Mouse (Mus musculus) splenic B cell, adult 2 months (primary cell): ENCODE data around the gene Usp26.

Experiments
- DNase-seq: peaks from one replicate; pipeline ENCODE4 v3.0.0-alpha.2; 2011; ENCODE audit warnings: low read depth, low spot score
- H3K27me3 ChIP-seq: 2 replicates; pipeline ENCODE4 v1.6.1; 2012; ENCODE audit warnings: mild to moderate bottlenecking, low read length, moderate library complexity, mixed read lengths; ENCODE audit not compliant: control insufficient read depth, poor library complexity, insufficient read depth, severe bottlenecking
- H3K36me3 ChIP-seq: 2 replicates; pipeline ENCODE4 v1.6.1; 2012; ENCODE audit warnings: mild to moderate bottlenecking, low read length, moderate library complexity, mixed read lengths; ENCODE audit not compliant: control insufficient read depth, poor library complexity, insufficient read depth, severe bottlenecking

The Usp26 gene

DNA sequence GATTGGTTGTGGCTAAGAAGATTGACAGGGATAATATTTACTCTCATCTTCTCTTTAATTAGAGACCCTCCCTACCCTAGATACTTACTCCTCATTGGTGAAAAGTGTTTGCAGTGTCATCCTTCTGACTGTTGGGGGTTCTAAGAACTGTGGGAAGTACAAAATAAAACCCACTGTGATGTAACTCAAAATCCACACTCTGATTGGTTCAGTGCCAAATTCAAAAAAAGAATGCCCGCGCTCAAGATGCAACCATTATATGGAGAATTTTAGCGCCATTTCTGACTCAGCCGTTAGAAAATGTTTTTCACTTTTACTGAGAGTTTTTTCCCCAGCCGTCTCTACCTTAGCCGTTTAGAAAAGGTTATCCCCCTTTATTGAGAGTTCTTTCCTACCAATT lies at the start of gene Usp26:
TSS of gene Usp26 (minus strand) at position 101 of the 400 bp plus-strand sequence.
- no peak for DNase-seq
- no peaks in the 10 kb centered on the region for H3K36me3 ChIP-seq
- H3K27me3 ChIP-seq = no peaks in the 10 kb centered on the region

DNA sequence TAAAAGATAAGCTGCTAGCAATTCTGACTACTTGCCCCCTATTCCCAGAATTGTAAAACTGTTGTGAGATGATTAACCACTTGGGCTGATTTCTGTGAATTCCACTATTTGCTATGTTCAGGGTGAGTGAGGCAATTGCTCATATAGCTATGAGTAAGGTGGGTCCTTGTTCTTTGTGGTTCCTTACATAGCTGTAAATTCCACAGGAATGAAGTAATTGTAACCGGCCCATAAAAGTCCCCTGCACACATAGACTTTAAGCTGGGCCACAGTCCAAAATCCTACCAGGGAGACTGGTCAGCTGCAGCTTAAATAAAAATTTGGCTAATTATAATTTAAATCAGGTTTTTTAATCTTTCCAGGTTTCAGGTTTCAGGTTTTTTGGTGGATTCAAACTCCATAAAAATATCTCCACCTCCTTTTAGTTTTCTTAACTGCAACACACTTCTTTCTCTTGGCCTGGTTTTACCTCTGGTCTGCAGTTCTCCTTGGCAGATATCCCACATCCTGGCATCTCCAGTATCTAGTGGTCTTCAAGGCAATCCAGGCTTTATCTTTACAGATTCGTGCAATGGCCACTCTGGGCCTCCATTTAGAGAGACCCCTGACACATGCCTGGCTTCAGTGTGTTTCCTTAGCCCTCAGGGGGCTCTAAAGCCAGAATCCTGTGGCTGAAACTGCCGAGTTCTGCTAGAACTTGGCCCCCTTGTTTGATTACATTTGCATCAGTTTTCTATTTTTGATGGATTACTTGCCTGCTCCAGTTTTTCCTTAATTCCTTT lies 13.6 kb upstream of the Usp26 start:
- no peaks in the 10 kb centered on the region for H3K36me3 ChIP-seq
- no peaks in the 10 kb centered on the region for H3K27me3 ChIP-seq
- no peak for DNase-seq

DNA sequence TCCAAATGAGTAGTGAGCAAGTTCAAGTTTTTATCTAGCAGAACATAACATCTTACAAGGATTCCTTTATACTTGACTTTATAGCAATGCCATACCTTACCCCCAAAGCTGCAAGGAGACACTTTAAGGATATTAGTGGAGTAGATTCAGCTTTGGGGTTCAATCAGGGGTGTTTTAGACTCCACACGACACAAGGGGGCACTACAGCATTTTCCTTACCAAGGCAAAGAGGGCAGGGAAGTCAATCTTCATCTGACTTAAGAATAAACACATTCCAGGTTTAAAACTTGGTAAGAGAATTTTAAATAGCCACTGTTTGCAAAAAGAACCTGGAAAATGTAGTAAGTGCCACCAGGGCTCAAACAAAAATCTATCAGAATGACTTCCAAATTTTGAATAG lies 33.6 kb downstream of the Usp26 start:
- Histone ChIP-seq H3K27me3 (no peaks in the 10 kb centered on the region), H3K36me3 (no peaks in the 10 kb centered on the region)
- DNase-seq = no peak

DNA sequence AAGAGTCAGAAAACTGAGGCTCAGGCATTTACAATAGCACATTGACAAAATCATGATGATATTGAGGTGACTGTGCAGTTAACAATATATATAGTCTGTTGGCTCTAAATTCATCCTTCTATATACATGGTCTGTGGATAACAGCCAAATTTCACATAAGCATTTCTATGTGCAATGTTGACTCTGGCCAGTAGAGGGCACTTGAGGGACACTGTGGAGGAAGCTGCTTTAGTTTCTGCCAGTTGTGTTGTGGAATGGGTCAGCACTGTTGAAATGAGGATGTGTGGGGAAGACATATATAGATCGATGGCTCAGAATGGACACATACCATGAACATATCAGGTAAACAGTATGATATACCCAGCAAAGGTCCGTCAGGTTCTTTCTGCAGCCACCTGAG lies 64.6 kb downstream of the Usp26 start:
- H3K36me3 ChIP-seq = no peaks in the 10 kb centered on the region
- peak; percentile 0 for DNase-seq
- no peaks in the 10 kb centered on the region for H3K27me3 ChIP-seq

DNA sequence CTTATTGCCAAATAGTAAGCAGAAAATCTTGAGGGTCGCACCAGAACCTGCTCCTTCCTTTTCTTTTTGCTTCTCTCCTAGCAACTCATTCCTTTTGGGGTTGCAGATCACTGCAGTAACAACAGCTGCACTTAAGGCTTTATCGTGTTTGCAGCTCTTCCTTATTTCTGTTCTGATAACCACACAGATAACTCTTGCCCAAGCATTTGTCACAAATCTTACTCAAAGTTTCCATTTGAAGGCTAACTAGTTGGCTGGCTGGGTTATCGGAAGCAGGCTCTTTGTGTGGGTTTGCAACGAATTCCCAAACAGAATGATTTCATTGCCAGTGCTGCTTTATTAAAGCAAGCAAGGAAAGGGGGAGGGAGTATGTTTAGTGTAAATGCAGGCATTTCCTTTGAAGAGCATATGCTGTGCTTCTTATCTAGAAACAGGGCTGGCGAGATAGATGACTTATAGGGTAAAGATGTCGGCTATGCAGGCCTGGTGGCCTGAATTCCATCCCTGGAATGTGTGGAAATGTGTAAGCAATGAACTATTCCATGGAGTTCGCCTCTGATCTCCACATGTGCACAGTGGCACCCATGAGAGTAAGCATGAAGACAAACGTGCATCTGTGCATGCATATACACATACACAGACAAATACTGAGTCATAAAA lies 86.8 kb downstream of the Usp26 start:
- H3K27me3 ChIP-seq = no peaks in the 10 kb centered on the region
- H3K36me3 ChIP-seq = no peaks in the 10 kb centered on the region
- DNase-seq = no peak

DNA sequence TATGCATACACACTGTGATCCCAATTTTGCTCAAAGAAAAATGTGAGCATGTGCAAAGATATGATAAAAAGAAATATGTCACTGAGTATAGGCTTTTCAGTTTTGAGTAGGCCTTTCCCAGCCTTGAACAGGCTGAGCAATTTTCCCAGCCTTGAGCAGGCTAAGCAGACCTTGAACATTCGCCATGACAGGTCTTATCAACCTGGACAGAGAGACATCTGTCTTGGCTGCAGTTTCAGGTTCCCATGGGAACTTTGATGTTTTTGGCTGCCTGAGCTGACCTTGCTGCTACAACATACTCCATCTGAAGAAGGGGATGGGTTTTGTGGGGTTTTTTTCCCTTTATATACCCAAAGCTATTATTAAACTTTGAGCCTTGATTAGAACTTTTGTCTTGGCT lies 88.0 kb downstream of the Usp26 start:
- no peaks in the 10 kb centered on the region for H3K36me3 ChIP-seq
- no peaks in the 10 kb centered on the region for H3K27me3 ChIP-seq
- no peak for DNase-seq
